Mouse (Mus musculus): ENCODE data around the gene Prkci. TPM values are rescaled to one million over a fixed set of nuclear protein-coding genes. Genes with fewer than 3 reads are reported as not detected.

The Prkci gene
- polyA plus RNA-seq, 1 experiment: 42.9 TPM

DNA sequence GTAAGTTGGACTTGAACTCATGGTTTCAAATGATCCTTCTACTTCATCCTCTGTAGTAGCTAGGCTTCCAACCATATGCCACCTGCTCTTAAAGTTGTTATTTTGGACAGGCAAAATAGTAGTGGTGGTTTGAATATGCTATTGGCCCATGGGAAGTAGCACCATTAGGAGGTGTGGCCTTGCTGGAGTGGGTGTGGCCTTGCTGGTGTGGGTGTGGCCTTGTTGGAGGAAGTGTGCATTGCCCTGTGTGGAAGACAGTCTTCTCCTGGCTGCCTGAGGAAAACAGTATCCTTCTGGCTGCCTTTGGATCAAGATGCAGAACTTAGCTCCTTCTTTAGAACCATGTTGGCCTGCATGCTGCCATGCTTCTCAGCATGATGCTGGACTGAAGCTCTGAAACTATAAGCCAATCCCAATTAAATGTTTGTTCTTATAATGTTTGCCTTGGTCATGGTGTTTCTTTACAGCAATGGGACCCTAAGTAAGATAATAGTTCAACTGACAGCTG lies 2.4 kb upstream of the Prkci start:
- H3K4me3 ChIP-seq (replicated peaks; ENCODE audit: extremely low read depth, low read depth, low read length): no peak overlapping the region
- H3K4me1 ChIP-seq (ENCODE audit: control insufficient read depth, insufficient read depth, low read length): peaks cover 5% of the 10 kb centered on the region; the same call in 1 of the 2 replicates
- no peak for DNase-seq
- no peak for TF ChIP-seq CTCF (IDR thresholded peaks at IDR 0.05; ENCODE audit: insufficient read depth, low read length)
- no peak for TF ChIP-seq POLR2A (IDR thresholded peaks at IDR 0.05; ENCODE audit: borderline replicate concordance, extremely low read depth, low read depth, low read length)

- TF ChIP-seq POLR2A (IDR thresholded peaks at IDR 0.05; ENCODE audit: borderline replicate concordance, extremely low read depth, low read depth, low read length) (no peak), CTCF (IDR thresholded peaks at IDR 0.05; ENCODE audit: insufficient read depth, low read length) (no peak)
- no peak for DNase-seq
- Histone ChIP-seq H3K4me3 (replicated peaks; ENCODE audit: extremely low read depth, low read depth, low read length) (peak overlapping the region; percentile 70), H3K4me1 (ENCODE audit: control insufficient read depth, insufficient read depth, low read length) (peaks cover 5% of the 10 kb centered on the region; the same call in 1 of the 2 replicates)
- WGBS: 12% methylated on average over 6 of the region's 6 CpGs
Observed at GRCm38 (mm10) chr3:30994859-30995258, 688 bp upstream of the Prkci start.

DNA sequence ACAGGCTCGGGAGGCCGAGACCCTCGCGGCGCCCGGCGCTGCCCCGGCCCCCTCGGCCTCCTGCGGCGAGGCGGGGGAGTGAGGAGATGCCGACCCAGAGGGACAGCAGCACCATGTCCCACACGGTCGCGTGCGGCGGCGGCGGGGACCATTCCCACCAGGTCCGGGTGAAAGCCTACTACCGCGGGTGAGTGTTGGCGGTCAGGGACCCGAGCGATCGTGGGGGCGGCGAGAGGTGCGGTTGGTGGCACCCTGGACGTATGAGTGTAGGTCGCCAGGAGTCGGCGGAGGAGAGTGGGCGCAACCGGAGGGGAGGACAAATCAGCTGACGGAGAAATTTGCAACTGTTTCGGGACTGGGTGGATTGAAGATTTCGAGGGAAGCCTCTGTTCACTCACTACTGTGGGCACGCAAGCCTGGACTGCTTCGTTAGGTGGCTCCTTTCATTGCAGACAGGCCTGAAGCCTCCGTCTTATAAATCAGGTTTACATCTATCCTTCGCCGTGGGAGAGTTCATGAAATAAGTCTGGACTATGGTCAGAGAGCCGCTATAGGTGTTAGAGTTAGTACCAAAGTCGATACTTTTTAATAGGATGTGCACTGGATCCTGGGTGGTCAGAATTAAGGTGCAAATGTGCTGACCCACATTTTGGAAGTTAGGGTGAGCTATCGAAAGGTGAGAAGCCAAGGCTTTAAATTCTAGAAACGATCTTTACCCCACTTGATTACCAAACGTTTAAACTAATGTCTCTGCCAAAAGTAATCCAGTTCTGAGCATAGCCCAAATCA lies 546 bp downstream of the Prkci start:
- no peak for DNase-seq
- TF ChIP-seq POLR2A (IDR thresholded peaks at IDR 0.05; ENCODE audit: borderline replicate concordance, extremely low read depth, low read depth, low read length) (no peak), CTCF (IDR thresholded peaks at IDR 0.05; ENCODE audit: insufficient read depth, low read length) (no peak)

GRCm38 (mm10) chr3:30996688-30997014 lies 1.1 kb downstream of the Prkci start:
- Histone ChIP-seq H3K4me3 (replicated peaks; ENCODE audit: extremely low read depth, low read depth, low read length) (peak overlapping the region; percentile 93), H3K4me1 (ENCODE audit: control insufficient read depth, insufficient read depth, low read length) (peaks cover 16% of the 10 kb centered on the region)
- DNase-seq: no peak
- 15% methylated on average over 4 of the region's 4 CpGs for WGBS
- TF ChIP-seq POLR2A (IDR thresholded peaks at IDR 0.05; ENCODE audit: borderline replicate concordance, extremely low read depth, low read depth, low read length) (no peak), CTCF (IDR thresholded peaks at IDR 0.05; ENCODE audit: insufficient read depth, low read length) (no peak)

More for the DNA sequence above, 546 bp downstream of the Prkci start:
- Histone ChIP-seq H3K4me1 (ENCODE audit: control insufficient read depth, insufficient read depth, low read length) (peaks cover 11% of the 10 kb centered on the region), H3K4me3 (replicated peaks; ENCODE audit: extremely low read depth, low read depth, low read length) (peak overlapping the region; percentile 93)
- under 1% methylated on average over 46 of the region's 49 CpGs for WGBS

- H3K4me3 ChIP-seq (replicated peaks; ENCODE audit: extremely low read depth, low read depth, low read length): no peak overlapping the region
- DNase-seq: peak; percentile 48
- no peak for TF ChIP-seq CTCF (IDR thresholded peaks at IDR 0.05; ENCODE audit: insufficient read depth, low read length)
- TF ChIP-seq POLR2A (IDR thresholded peaks at IDR 0.05; ENCODE audit: borderline replicate concordance, extremely low read depth, low read depth, low read length): no peak
- 55% methylated on average over 10 of the region's 10 CpGs for WGBS
- peaks cover 15% of the 10 kb centered on the region for H3K4me1 ChIP-seq (ENCODE audit: control insufficient read depth, insufficient read depth, low read length)
Observed at GRCm38 (mm10) chr3:30999401-31000017, 4.0 kb downstream of the Prkci start.

DNA sequence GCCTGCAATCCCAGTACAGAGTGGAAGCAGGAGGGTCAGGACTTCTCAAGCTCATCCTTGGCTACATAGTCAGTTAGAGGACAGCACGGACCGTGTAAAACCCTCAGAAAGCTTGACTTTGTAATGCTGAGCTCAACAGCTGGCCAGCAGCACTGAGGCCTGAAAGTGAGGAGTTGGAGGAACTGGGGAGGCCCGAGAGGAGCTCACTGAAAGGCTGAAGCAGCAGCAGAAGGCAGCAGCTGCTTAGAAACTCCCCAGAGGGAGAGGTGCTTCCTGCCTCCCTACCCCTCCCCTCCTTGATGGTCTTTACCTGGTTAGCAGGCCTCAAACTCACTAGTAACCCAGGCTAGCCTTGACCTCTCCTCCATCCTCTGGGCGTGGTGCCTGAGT lies 4.5 kb downstream of the Prkci start:
- 40% methylated on average over 4 of the region's 4 CpGs for WGBS
- peak; percentile 42 for DNase-seq
- TF ChIP-seq CTCF (IDR thresholded peaks at IDR 0.05; ENCODE audit: insufficient read depth, low read length) (no peak), POLR2A (IDR thresholded peaks at IDR 0.05; ENCODE audit: borderline replicate concordance, extremely low read depth, low read depth, low read length) (no peak)
- peaks cover 15% of the 10 kb centered on the region for H3K4me1 ChIP-seq (ENCODE audit: control insufficient read depth, insufficient read depth, low read length)
- no peak overlapping the region for H3K4me3 ChIP-seq (replicated peaks; ENCODE audit: extremely low read depth, low read depth, low read length)

GRCm38 (mm10) chr3:31001048-31001676 lies 5.6 kb downstream of the Prkci start:
- H3K4me1 ChIP-seq (ENCODE audit: control insufficient read depth, insufficient read depth, low read length): peaks cover 15% of the 10 kb centered on the region
- DNase-seq: no peak
- WGBS: 70% methylated on average over 3 of the region's 3 CpGs
- TF ChIP-seq CTCF (IDR thresholded peaks at IDR 0.05; ENCODE audit: insufficient read depth, low read length) (no peak), POLR2A (IDR thresholded peaks at IDR 0.05; ENCODE audit: borderline replicate concordance, extremely low read depth, low read depth, low read length) (no peak)
- no peak overlapping the region for H3K4me3 ChIP-seq (replicated peaks; ENCODE audit: extremely low read depth, low read depth, low read length)

DNA sequence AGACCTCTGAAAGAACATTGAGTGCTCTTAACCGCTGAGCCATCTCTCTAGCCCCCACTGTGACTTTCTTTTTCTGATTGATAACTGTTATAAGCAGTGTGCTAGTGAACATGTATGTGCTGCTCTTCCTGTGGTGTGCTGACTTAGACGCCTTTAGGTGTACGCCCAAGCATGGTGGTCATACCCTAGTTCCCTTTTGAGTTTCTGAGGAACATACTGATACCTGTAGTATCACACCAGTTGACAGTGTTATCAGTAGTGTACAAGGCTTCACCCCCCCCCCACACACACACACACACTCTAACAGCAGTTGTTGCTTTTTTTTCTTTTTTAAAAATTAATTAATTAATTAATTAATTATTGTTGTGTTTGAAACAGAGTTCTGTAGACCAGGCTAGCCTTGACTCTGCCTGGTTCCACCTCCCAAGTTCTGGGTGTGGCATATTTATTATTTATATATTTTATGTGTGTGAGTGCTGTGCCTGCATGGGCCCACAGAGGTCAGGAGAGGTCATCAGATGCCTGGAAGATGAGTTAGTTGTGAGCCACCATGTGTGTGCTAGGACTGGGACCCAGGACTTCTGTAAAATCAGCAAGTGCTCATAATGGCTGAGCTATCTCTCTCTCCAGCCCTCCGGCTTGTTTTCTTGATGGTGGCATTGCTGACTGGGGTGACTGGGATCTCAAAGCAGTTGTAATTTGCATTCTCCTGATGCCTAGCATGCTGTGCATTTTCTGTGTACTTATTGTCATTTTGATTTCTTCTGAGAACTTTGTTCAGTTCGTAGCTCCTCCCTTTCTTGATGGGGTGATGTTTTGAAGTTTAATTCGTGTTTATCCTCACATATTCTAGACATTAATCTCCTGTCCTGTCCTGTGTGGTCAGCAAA lies 9.0 kb downstream of the Prkci start:
- H3K4me3 ChIP-seq (replicated peaks; ENCODE audit: extremely low read depth, low read depth, low read length): no peak overlapping the region
- no peak for DNase-seq
- no peak for TF ChIP-seq POLR2A (IDR thresholded peaks at IDR 0.05; ENCODE audit: borderline replicate concordance, extremely low read depth, low read depth, low read length)
- H3K4me1 ChIP-seq (ENCODE audit: control insufficient read depth, insufficient read depth, low read length): peaks cover 13% of the 10 kb centered on the region
- WGBS: 83% methylated on average over 6 of the region's 6 CpGs

DNA sequence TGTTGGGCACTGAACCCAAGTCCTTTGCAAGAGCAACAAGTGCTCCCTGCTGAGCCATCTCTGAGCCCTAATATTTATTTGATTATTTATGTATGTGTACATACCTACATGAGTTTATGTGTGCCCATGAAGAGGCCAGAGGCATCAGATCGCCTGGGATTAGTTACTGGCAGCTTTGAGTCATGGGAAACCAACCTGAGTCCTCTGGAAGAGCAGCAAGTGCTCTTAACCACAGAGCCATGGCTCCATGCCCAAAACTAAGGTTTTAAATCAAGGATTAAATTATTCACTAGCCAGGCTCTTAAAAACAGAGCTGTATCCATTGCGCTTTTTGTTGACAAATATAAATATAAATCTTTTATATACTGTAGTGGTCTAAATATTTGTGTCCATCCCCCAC lies 18.8 kb downstream of the Prkci start:
- DNase-seq: no peak
- 72% methylated on average over 2 of the region's 2 CpGs for WGBS
- TF ChIP-seq CTCF (IDR thresholded peaks at IDR 0.05; ENCODE audit: insufficient read depth, low read length) (no peak), POLR2A (IDR thresholded peaks at IDR 0.05; ENCODE audit: borderline replicate concordance, extremely low read depth, low read depth, low read length) (no peak)

More for the DNA sequence above, 18.8 kb downstream of the Prkci start:
- Histone ChIP-seq H3K4me3 (replicated peaks; ENCODE audit: extremely low read depth, low read depth, low read length) (no peak overlapping the region), H3K4me1 (ENCODE audit: control insufficient read depth, insufficient read depth, low read length) (peaks cover 11% of the 10 kb centered on the region)
